Mouse (Mus musculus): ENCODE measurements around the gene Lpcat3. TPM values are rescaled to one million over a fixed set of nuclear protein-coding genes. Genes with fewer than 3 reads are reported as not detected.
"Not testable (repeated sequence)": the region's sequence is repeated elsewhere in the genome, so short reads cannot be mapped to it uniquely, and the experiment has no call there.

The Lpcat3 gene
- 33.4 and 43.6 TPM in 2 replicates for polyA plus RNA-seq (2014; fragmentation: Nextera tagmentation; extraction: Ambion mirVana)

DNA sequence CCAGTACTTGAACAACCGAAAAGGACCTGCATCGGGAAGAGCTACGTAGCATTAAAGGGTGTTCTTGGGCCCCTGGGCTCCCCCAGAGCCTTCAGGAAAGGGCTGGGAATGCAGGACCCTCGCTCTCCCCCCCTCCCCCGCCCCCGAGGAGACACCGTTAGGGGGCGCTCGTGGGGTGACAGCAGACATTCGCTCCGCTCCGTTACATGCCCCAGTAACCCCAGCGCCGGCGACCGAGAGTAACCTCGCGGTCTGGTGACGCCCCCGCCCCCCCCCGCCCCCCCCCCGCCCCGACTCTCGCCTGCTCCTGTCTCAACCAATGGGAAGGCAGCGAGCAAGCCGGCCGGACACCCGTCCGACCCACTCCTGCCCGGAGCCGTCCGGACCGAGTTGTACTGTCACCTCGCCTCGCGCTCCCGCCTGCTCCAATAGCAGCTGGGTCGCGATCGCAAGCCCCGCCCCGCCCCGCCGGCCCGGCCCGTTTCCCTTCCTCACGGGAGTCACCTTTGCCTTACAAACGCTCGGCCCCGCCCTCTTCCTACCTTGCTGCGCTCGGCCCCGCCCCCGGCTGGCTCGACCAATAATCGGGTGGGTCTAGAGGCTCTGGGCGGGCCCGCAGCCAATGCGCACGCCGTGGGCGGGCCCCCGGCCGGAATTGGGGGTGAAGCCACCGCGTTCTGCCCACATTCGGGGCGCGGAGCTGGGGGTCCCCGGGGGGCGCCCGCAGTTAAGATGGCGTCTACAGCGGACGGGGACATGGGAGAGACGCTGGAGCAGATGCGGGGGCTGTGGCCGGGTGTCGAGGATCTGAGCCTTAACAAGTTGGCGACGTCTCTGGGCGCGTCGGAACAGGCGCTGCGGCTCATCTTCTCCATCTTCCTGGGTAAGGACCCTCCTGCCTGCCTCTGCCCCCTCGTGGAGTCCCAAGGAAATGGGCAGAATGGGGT is at the start of gene Lpcat3:
Gene Lpcat3 (plus strand): TSS at position 551 of the 947 bp plus-strand sequence.
- WGBS: under 1% methylated on average over 72 of the region's 87 CpGs
- ATAC-seq (replicated peaks; ENCODE audit: insufficient number of reproducible peaks, low FRiP score, low TSS enrichment, low read depth): peak; percentile 98
- H3K27me3 ChIP-seq (ENCODE audit: control insufficient read depth, insufficient read depth, low read length): no peaks in the 10 kb centered on the region
- no peaks in the 10 kb centered on the region for H3K4me1 ChIP-seq (ENCODE audit: control insufficient read depth, insufficient read depth, low read length)
- H3K4me3 ChIP-seq (ENCODE audit: low read depth, low read length): peak within 1 kb of the TSS; percentile 67
- no peaks in the 10 kb centered on the region for H3K36me3 ChIP-seq (replicated peaks; ENCODE audit: control insufficient read depth, insufficient read depth, low read depth, low read length)
- peak within 1 kb of the TSS; percentile 60 for H3K4me2 ChIP-seq (ENCODE audit: low read depth, low read length)
- no peaks in the 10 kb centered on the region for H3K9me3 ChIP-seq (replicated peaks; ENCODE audit: control insufficient read depth, low read length)
- peak within 1 kb of the TSS; percentile 57 for H3K9ac ChIP-seq (replicated peaks; ENCODE audit: low read length)
- no peak within 1 kb of the TSS; the same call in 1 of the 2 replicates for H3K27ac ChIP-seq (replicated peaks; ENCODE audit: low read depth, low read length)
- DNase-seq (ENCODE audit: low spot score): peak; percentile 99

DNA sequence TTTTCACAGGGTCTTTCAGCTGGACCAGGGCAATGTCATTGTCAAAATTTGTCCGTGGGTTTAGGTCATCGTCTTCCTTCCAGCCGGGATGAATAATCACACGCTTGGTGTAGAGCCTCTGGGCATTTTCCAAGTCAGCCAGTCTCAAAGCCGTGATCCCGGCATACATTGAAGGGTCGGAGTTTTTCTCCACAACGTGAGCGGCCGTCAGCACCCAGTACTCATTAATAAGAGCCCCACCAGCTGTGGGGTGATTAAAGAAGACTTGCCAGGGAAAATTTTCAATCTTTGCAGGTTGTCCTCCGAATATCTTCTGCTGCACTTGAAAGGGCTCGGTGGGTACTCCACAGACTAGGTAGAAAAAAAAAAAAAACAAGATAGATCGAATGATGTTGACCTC is 37.2 kb upstream of the Lpcat3 start:
- ATAC-seq (replicated peaks; ENCODE audit: insufficient number of reproducible peaks, low FRiP score, low TSS enrichment, low read depth) (no peak), DNase-seq (ENCODE audit: low spot score) (no peak)
- no peaks in the 10 kb centered on the region for H3K27me3 ChIP-seq (ENCODE audit: control insufficient read depth, insufficient read depth, low read length)
- no peaks in the 10 kb centered on the region for H3K9me3 ChIP-seq (replicated peaks; ENCODE audit: control insufficient read depth, low read length)
- H3K4me2 ChIP-seq (ENCODE audit: low read depth, low read length): no peak overlapping the region
- no peak overlapping the region for H3K9ac ChIP-seq (replicated peaks; ENCODE audit: low read length)
- H3K4me1 ChIP-seq (ENCODE audit: control insufficient read depth, insufficient read depth, low read length): no peaks in the 10 kb centered on the region
- no peak overlapping the region for H3K27ac ChIP-seq (replicated peaks; ENCODE audit: low read depth, low read length)
- H3K4me3 ChIP-seq (ENCODE audit: low read depth, low read length): no peak overlapping the region
- no peaks in the 10 kb centered on the region for H3K36me3 ChIP-seq (replicated peaks; ENCODE audit: control insufficient read depth, insufficient read depth, low read depth, low read length)
- WGBS: 89% methylated on average over 13 of the region's 13 CpGs

DNA sequence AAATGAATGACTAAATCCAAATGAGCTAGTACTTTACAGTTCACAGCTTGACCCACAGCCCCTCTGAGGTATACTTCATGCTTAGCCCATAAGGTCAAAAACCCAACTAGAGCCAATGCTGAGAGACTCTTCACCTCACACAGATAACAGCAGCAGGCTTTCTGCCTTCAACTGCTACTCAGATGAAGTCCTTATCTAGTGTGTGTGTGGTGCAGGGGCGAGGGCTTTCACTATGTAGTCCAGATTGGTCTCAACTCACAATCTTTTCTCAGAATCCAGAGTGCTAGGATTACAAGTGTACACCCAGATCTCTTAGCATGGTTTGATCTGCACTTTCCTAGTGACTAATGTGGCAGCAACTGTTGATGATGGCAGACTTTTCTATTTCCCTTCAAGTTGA is 36.6 kb upstream of the Lpcat3 start:
- not testable (repeated sequence) for DNase-seq (ENCODE audit: low spot score); H3K36me3 ChIP-seq (replicated peaks; ENCODE audit: control insufficient read depth, insufficient read depth, low read depth, low read length); H3K4me3 ChIP-seq (ENCODE audit: low read depth, low read length); H3K4me1 ChIP-seq (ENCODE audit: control insufficient read depth, insufficient read depth, low read length); H3K4me2 ChIP-seq (ENCODE audit: low read depth, low read length); ATAC-seq (replicated peaks; ENCODE audit: insufficient number of reproducible peaks, low FRiP score, low TSS enrichment, low read depth); H3K27me3 ChIP-seq (ENCODE audit: control insufficient read depth, insufficient read depth, low read length); H3K9me3 ChIP-seq (replicated peaks; ENCODE audit: control insufficient read depth, low read length); H3K27ac ChIP-seq (replicated peaks; ENCODE audit: low read depth, low read length); H3K9ac ChIP-seq (replicated peaks; ENCODE audit: low read length)
- 33% methylated on average over 1 of the region's 1 CpGs for WGBS

DNA sequence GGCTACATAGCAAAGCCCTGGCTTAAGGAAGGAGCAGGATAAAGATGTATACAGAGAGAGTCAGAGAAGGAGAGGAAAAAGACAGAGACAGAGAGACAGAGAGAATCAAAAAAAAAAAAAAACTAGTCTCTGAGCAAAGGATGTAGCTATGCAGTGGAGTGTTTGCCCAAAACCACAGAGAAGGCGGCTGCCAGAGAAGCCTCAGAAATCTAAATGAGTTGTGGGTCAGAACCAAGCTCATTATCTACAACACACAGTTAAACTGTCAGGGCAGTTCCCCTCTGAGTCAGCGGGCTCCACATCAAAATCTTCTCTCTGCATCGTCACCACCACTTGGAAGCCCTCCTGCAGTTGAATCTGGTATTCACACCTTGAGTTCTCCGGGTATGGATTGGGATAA is 32.1 kb upstream of the Lpcat3 start:
- Histone ChIP-seq H3K4me3 (ENCODE audit: low read depth, low read length) (no peak overlapping the region), H3K4me2 (ENCODE audit: low read depth, low read length) (no peak overlapping the region), H3K27me3 (ENCODE audit: control insufficient read depth, insufficient read depth, low read length) (no peaks in the 10 kb centered on the region), H3K9me3 (replicated peaks; ENCODE audit: control insufficient read depth, low read length) (no peaks in the 10 kb centered on the region), H3K9ac (replicated peaks; ENCODE audit: low read length) (no peak overlapping the region), H3K27ac (replicated peaks; ENCODE audit: low read depth, low read length) (no peak overlapping the region), H3K36me3 (replicated peaks; ENCODE audit: control insufficient read depth, insufficient read depth, low read depth, low read length) (no peaks in the 10 kb centered on the region), H3K4me1 (ENCODE audit: control insufficient read depth, insufficient read depth, low read length) (no peaks in the 10 kb centered on the region)
- DNase-seq (ENCODE audit: low spot score): no peak
- 84% methylated on average over 4 of the region's 4 CpGs for WGBS
- no peak for ATAC-seq (replicated peaks; ENCODE audit: insufficient number of reproducible peaks, low FRiP score, low TSS enrichment, low read depth)

DNA sequence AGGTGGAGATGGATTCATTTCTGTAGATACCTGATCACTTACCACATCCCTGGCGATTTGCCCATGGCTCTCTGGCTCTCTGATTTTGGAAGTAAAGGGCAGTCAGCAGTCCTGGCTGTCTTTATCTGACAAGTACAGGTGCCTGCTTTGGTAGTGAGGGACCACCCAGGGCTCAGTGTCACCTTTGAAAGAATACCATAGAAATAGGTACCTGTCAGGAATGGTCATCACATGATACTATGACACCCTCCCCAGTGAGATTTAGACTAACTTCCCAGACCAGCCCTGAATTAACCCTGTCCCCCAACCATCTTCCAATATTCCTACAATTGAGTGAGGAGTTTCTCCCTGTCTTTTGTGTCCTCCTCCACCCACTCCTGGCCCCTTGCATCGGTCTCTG is 26.8 kb upstream of the Lpcat3 start, which contains the start of gene C1s2:
Gene C1s2 (minus strand): TSS at position 101 of the 400 bp plus-strand sequence.
- H3K4me3 ChIP-seq (ENCODE audit: low read depth, low read length); H3K27me3 ChIP-seq (ENCODE audit: control insufficient read depth, insufficient read depth, low read length); ATAC-seq (replicated peaks; ENCODE audit: insufficient number of reproducible peaks, low FRiP score, low TSS enrichment, low read depth); H3K4me1 ChIP-seq (ENCODE audit: control insufficient read depth, insufficient read depth, low read length); H3K36me3 ChIP-seq (replicated peaks; ENCODE audit: control insufficient read depth, insufficient read depth, low read depth, low read length); DNase-seq (ENCODE audit: low spot score); H3K27ac ChIP-seq (replicated peaks; ENCODE audit: low read depth, low read length); H3K4me2 ChIP-seq (ENCODE audit: low read depth, low read length); H3K9ac ChIP-seq (replicated peaks; ENCODE audit: low read length); H3K9me3 ChIP-seq (replicated peaks; ENCODE audit: control insufficient read depth, low read length): not testable (repeated sequence)
- WGBS: 65% methylated on average over 2 of the region's 2 CpGs

DNA sequence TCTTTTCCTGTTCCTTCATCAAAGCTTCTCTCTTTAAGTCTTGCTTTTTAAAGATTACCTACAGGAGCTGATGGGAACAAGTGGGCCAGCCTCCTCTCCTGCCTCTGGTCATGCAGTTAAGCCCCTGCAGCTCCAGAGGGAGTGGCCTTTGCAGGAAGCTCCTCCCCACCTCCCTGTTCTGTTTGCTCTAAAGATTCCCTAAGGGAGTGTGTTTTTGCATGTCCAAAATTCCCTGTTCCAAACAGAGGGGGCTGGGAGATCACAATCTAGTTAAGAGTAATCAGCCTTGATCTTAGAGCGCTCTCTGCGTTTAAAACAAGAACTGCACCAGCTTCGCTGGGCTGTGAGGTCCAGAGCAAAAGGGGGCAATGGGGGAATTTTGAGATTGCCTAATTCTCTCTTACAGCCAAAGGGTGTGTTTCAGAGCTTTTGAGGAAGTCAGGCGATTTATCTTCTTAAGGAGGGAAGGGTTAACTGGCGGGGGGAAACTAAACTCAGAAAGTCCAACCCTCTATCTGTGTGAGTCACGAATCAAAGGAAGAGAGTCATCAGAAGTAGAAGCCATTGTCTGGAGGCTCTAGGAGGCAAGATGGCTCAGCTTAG is 25.9 kb upstream of the Lpcat3 start:
- H3K27me3 ChIP-seq (ENCODE audit: control insufficient read depth, insufficient read depth, low read length); H3K9ac ChIP-seq (replicated peaks; ENCODE audit: low read length); H3K36me3 ChIP-seq (replicated peaks; ENCODE audit: control insufficient read depth, insufficient read depth, low read depth, low read length); H3K27ac ChIP-seq (replicated peaks; ENCODE audit: low read depth, low read length); H3K4me2 ChIP-seq (ENCODE audit: low read depth, low read length); H3K9me3 ChIP-seq (replicated peaks; ENCODE audit: control insufficient read depth, low read length); ATAC-seq (replicated peaks; ENCODE audit: insufficient number of reproducible peaks, low FRiP score, low TSS enrichment, low read depth); H3K4me1 ChIP-seq (ENCODE audit: control insufficient read depth, insufficient read depth, low read length); DNase-seq (ENCODE audit: low spot score); H3K4me3 ChIP-seq (ENCODE audit: low read depth, low read length): not testable (repeated sequence)
- 39% methylated on average over 6 of the region's 6 CpGs for WGBS

DNA sequence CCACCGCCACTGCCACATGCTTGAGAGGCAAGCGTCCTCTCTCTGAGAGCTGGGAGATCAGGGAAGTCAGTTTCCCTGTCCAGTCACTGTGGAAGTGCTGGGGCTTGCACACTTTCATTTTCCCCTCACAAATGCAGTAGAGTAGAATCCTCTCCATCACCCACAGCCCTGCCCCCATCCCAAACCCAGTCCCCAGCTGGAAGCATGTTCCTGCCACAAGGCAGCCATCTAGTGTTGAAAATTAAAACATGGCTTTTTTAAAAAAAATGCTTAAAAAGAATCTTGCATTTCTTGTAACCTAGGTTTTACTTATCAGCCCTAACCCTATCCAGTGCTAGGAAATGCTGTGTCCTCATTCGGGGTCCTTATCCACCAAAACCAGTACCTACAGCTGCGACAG is 22.8 kb upstream of the Lpcat3 start:
- Histone ChIP-seq H3K27ac (replicated peaks; ENCODE audit: low read depth, low read length) (no peak overlapping the region), H3K4me1 (ENCODE audit: control insufficient read depth, insufficient read depth, low read length) (no peaks in the 10 kb centered on the region), H3K9me3 (replicated peaks; ENCODE audit: control insufficient read depth, low read length) (no peaks in the 10 kb centered on the region), H3K36me3 (replicated peaks; ENCODE audit: control insufficient read depth, insufficient read depth, low read depth, low read length) (no peaks in the 10 kb centered on the region), H3K27me3 (ENCODE audit: control insufficient read depth, insufficient read depth, low read length) (no peaks in the 10 kb centered on the region), H3K9ac (replicated peaks; ENCODE audit: low read length) (no peak overlapping the region), H3K4me2 (ENCODE audit: low read depth, low read length) (no peak overlapping the region), H3K4me3 (ENCODE audit: low read depth, low read length) (no peak overlapping the region)
- DNase-seq (ENCODE audit: low spot score) (no peak), ATAC-seq (replicated peaks; ENCODE audit: insufficient number of reproducible peaks, low FRiP score, low TSS enrichment, low read depth) (no peak)
- WGBS: 82% methylated on average over 3 of the region's 4 CpGs

DNA sequence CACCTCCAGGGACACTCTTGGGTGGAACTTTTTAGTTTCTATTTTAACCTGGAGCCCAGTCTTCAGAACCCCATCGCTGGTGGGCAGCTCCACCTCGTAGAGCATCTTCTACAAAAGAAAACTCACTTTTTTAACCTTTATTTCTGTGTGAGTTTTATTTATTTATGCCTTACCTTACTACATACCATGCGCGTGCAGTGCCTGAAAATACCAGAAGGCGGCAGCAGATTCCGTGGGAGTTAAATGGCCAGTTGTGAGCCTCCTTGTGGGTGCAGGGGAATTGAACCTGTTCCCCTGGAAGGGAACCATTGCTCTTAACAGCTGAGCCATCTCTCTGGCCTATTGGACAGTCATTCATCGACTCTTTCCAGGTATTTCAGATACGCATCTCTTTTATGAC is 21.8 kb upstream of the Lpcat3 start:
- Histone ChIP-seq H3K27me3 (ENCODE audit: control insufficient read depth, insufficient read depth, low read length) (no peaks in the 10 kb centered on the region), H3K4me1 (ENCODE audit: control insufficient read depth, insufficient read depth, low read length) (no peaks in the 10 kb centered on the region), H3K4me2 (ENCODE audit: low read depth, low read length) (no peak overlapping the region), H3K9me3 (replicated peaks; ENCODE audit: control insufficient read depth, low read length) (no peaks in the 10 kb centered on the region), H3K4me3 (ENCODE audit: low read depth, low read length) (no peak overlapping the region), H3K9ac (replicated peaks; ENCODE audit: low read length) (no peak overlapping the region), H3K27ac (replicated peaks; ENCODE audit: low read depth, low read length) (no peak overlapping the region), H3K36me3 (replicated peaks; ENCODE audit: control insufficient read depth, insufficient read depth, low read depth, low read length) (no peaks in the 10 kb centered on the region)
- WGBS: 36% methylated on average over 8 of the region's 8 CpGs
- DNase-seq (ENCODE audit: low spot score) (peak; percentile 55), ATAC-seq (replicated peaks; ENCODE audit: insufficient number of reproducible peaks, low FRiP score, low TSS enrichment, low read depth) (no peak)
